Mouse (Mus musculus): ENCODE results near the gene Fgd5. TPM values are rescaled to one million over a fixed set of nuclear protein-coding genes. Genes with fewer than 3 reads are reported as not detected.
A peak's percentile ranks its signal among the peaks of the same experiment; 100 is the strongest.
"Not testable (repeated sequence)": the region's sequence is repeated elsewhere in the genome, so short reads cannot be mapped to it uniquely, and the experiment has no call there.

Gene Fgd5
- polyA plus RNA-seq, 1 experiment, result not detected

GRCm38 (mm10) chr6:92084932-92085331 is 106.3 kb downstream of the Fgd5 start:
- 0 out of 2 replicates have a peak, but pooled peaks cover under 1% of the 10 kb centered on the region for H3K4me1 ChIP-seq (ENCODE audit: control insufficient read depth, insufficient read depth, low read length)
- TF ChIP-seq POLR2A (IDR thresholded peaks at IDR 0.05; ENCODE audit: borderline replicate concordance, low read depth, low read length) (no peak), CTCF (IDR thresholded peaks at IDR 0.05; ENCODE audit: low read depth, low read length) (no peak)
- no peak overlapping the region for H3K27ac ChIP-seq (ENCODE audit: insufficient read depth, low read depth, low read length)
- no peak overlapping the region for H3K4me3 ChIP-seq (ENCODE audit: insufficient read depth, low read length)

DNA sequence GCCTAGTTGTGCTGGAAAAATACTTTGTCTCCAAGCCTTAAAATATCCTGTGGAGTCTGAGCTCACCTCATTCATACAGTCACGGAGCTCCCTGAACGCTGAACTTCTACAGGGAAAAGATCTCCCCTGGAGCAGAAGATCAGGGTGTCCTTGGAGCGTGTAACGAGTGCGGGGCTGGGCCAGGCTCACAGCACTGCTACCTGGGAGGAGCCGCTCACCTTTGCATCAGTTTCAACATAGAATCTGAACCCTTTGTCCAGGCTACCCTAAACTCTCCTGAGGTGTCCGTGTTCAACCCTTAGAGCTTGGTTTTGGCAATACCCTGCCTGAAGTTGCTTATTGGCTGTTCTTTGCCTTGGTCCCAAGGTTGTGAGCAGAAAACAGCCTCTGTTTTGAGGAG is 110.5 kb downstream of the Fgd5 start:
- H3K4me1 ChIP-seq (ENCODE audit: control insufficient read depth, insufficient read depth, low read length), result peaks cover 12% of the 10 kb centered on the region
- not testable (repeated sequence) for H3K27ac ChIP-seq (ENCODE audit: insufficient read depth, low read depth, low read length); H3K4me3 ChIP-seq (ENCODE audit: insufficient read depth, low read length)

DNA sequence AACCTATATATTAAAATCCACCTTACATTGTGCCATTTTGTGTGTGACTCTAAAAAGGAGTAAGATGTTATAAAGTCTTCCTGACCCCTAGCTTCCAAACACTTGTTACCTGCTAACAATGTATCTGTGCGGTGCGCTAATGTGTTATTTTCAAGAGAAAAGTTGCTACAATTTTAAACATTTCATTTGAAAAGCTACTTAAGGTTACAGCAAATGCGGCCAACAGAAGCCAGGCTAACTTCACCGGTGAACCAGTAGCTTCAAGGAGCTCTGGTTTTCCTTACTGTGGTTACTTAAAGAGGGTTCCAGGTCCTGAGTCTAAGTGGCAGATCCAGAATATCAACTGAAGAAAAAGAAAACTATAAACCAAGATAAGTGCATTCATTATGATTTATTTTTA is 111.3 kb downstream of the Fgd5 start:
- no peak overlapping the region for H3K4me3 ChIP-seq (ENCODE audit: insufficient read depth, low read length)
- H3K4me1 ChIP-seq (ENCODE audit: control insufficient read depth, insufficient read depth, low read length), result peaks cover 20% of the 10 kb centered on the region
- no peak overlapping the region for H3K27ac ChIP-seq (ENCODE audit: insufficient read depth, low read depth, low read length)
- TF ChIP-seq POLR2A (IDR thresholded peaks at IDR 0.05; ENCODE audit: borderline replicate concordance, low read depth, low read length), result no peak

DNA sequence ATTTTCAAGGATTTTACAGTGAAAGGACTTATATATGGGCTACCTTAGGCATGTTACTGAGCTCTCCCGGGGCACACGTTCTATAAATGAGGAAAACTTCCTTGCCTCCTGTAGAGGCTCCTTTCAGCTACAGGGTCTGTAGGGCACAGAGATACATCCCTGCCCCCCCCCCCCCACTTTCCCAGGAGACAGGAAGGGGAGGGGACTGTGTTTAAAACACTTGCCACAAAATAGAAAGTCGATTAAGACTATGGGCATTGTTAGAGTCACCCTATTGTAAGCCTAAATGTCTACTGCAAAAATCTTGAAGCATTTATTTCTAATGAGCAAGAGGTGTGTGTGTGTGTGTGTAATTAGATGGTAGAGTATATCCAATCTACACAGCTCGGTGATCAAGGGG is 111.8 kb downstream of the Fgd5 start:
- no peak for TF ChIP-seq POLR2A (IDR thresholded peaks at IDR 0.05; ENCODE audit: borderline replicate concordance, low read depth, low read length)
- no peak for TF ChIP-seq CTCF (IDR thresholded peaks at IDR 0.05; ENCODE audit: low read depth, low read length)
- peaks cover 24% of the 10 kb centered on the region for H3K4me1 ChIP-seq (ENCODE audit: control insufficient read depth, insufficient read depth, low read length)
- peak overlapping the region; percentile 93 for H3K4me3 ChIP-seq (ENCODE audit: insufficient read depth, low read length)
- peak overlapping the region; percentile 71 for H3K27ac ChIP-seq (ENCODE audit: insufficient read depth, low read depth, low read length)

GRCm38 (mm10) chr6:92091130-92091591 is 112.5 kb downstream of the Fgd5 start, which contains the start of gene Nr2c2:
Nr2c2 (plus strand) TSS chr6:92091390.
- Histone ChIP-seq H3K4me3 (ENCODE audit: insufficient read depth, low read length) (peak within 1 kb of the TSS; percentile 93), H3K27ac (ENCODE audit: insufficient read depth, low read depth, low read length) (peak within 1 kb of the TSS; percentile 98), H3K4me1 (ENCODE audit: control insufficient read depth, insufficient read depth, low read length) (peaks cover 24% of the 10 kb centered on the region)
- no peak for TF ChIP-seq POLR2A (IDR thresholded peaks at IDR 0.05; ENCODE audit: borderline replicate concordance, low read depth, low read length)
- no peak for TF ChIP-seq CTCF (IDR thresholded peaks at IDR 0.05; ENCODE audit: low read depth, low read length)

DNA sequence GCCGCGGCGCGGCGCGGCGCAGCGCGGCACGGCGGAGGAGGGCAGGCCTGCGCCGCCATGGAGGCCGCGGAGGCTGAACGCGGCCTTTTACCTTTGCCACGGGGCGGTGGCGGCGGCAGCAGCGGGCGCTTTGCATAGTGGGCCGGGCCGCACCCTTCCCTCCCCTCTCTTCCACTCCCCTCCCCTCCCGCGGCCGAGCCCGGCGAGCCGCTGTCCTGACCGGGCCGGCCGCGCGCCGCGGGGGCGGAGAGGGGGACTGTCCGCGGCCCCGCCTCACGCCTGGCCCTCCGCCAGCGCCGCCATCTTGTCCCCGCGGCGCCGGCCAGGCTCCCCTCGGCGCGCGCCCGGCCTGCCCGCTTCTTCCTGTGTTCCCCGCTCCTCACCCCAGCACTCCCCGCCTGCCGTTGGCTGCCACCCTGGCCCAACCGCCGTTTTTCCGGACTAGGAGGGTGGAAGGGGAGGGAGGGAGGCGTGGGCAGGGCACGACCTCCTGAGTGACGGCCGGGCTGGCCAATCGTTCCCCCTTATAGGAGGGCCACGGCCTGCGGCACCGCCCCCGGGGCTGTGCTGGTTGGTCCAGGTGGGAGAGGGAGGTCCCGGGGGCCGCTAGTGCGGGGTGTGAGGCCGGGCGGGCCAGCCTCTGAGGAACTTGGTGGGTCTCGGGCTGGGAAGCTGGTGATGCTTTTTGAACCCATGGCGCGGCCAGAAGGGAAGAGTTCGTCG is 113.2 kb downstream of the Fgd5 start:
- TF ChIP-seq CTCF (IDR thresholded peaks at IDR 0.05; ENCODE audit: low read depth, low read length) (no peak), POLR2A (IDR thresholded peaks at IDR 0.05; ENCODE audit: borderline replicate concordance, low read depth, low read length) (no peak)
- Histone ChIP-seq H3K4me1 (ENCODE audit: control insufficient read depth, insufficient read depth, low read length) (peaks cover 24% of the 10 kb centered on the region), H3K27ac (ENCODE audit: insufficient read depth, low read depth, low read length) (peak overlapping the region; percentile 98), H3K4me3 (ENCODE audit: insufficient read depth, low read length) (peak overlapping the region; percentile 93)

- Histone ChIP-seq H3K4me3 (ENCODE audit: insufficient read depth, low read length) (peak overlapping the region; percentile 93), H3K4me1 (ENCODE audit: control insufficient read depth, insufficient read depth, low read length) (peaks cover 24% of the 10 kb centered on the region)
These were observed 114.1 kb downstream of the Fgd5 start for GRCm38 (mm10) chr6:92092737-92093136.

DNA sequence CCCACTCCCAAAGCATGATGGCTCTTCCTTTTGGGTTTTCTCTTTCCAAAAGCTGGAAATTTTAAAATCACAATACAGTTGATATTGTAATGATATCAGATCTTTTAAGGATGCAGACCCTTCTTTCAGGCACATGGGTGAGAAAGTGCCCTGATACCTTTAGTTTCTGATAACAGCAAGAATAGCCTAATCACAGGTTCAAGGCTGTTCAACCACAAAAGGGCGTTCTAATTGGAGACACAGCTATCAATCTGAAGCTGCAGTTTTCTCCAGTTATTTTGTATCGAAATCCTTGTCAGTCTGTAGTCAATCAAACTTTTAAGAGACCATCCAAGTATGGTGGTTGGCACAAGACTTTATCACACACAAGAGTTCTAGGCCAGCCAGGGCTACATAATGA is 115.2 kb downstream of the Fgd5 start:
- no peak overlapping the region for H3K27ac ChIP-seq (ENCODE audit: insufficient read depth, low read depth, low read length)
- TF ChIP-seq POLR2A (IDR thresholded peaks at IDR 0.05; ENCODE audit: borderline replicate concordance, low read depth, low read length), result no peak
- TF ChIP-seq CTCF (IDR thresholded peaks at IDR 0.05; ENCODE audit: low read depth, low read length), result no peak
- no peak overlapping the region for H3K4me3 ChIP-seq (ENCODE audit: insufficient read depth, low read length)
- peaks cover 26% of the 10 kb centered on the region for H3K4me1 ChIP-seq (ENCODE audit: control insufficient read depth, insufficient read depth, low read length)

More at GRCm38 (mm10) chr6:92092737-92093136, 114.1 kb downstream of the Fgd5 start:
- no peak for TF ChIP-seq POLR2A (IDR thresholded peaks at IDR 0.05; ENCODE audit: borderline replicate concordance, low read depth, low read length)
- TF ChIP-seq CTCF (IDR thresholded peaks at IDR 0.05; ENCODE audit: low read depth, low read length), result no peak
- peak overlapping the region; percentile 35 for H3K27ac ChIP-seq (ENCODE audit: insufficient read depth, low read depth, low read length)

DNA sequence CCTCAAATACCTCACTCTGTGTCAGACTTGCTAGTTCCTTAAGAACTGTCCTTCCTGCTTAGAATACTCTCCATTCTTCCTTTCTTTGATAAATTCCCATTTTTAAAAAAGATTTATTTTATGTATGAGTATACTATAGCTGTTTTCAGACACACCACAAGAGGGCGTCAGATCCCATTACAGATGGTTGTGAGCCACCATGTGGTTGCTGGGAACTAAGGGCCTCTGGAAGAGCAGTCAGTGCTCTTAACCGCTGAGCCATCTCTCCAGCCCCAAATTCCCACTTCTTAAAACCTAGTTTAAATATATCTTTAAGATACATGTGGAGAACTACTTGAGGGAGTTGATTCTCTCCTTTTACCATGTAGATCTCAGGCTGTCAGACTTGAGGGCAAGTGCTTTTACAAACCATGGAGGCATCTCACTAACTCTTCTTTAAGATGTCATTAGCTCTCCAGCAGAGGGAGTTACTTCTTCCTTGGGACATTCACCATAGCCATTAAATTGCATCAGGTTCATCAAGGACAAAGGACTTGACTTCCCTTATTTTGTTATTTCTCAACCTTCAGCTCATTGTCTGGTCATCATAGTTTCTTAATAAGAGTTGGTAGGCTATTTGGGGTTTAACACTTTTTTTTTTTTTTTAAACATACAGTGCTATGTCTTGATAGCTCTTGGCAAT is 122.1 kb downstream of the Fgd5 start:
- TF ChIP-seq POLR2A (IDR thresholded peaks at IDR 0.05; ENCODE audit: borderline replicate concordance, low read depth, low read length) (no peak), CTCF (IDR thresholded peaks at IDR 0.05; ENCODE audit: low read depth, low read length) (peak; percentile 74)
- Histone ChIP-seq H3K4me3 (ENCODE audit: insufficient read depth, low read length) (no peak overlapping the region), H3K27ac (ENCODE audit: insufficient read depth, low read depth, low read length) (peak overlapping the region; percentile 27), H3K4me1 (ENCODE audit: control insufficient read depth, insufficient read depth, low read length) (peaks cover 26% of the 10 kb centered on the region)

DNA sequence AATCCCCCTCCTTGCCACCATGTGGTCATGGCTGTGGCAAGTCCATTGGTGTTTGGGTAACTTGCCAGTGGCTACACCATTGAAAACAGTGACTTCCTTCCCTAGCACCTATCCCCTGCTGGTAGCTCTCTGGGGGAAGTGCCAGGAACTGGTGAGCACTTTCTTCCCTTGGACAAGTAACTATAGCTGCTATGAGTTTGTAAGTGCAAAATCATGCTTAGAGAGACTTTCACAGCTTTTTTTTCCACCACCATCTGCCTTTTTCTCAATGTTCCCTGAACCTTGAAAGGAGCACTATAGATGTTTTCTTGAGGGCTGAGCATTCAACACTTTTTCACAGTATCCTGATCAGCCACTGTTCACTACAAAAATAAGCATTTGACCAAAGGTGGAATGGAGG is 145.9 kb downstream of the Fgd5 start:
- no peak for TF ChIP-seq POLR2A (IDR thresholded peaks at IDR 0.05; ENCODE audit: borderline replicate concordance, low read depth, low read length)
- TF ChIP-seq CTCF (IDR thresholded peaks at IDR 0.05; ENCODE audit: low read depth, low read length), result no peak
- H3K27ac ChIP-seq (ENCODE audit: insufficient read depth, low read depth, low read length), result no peak overlapping the region
- no peak overlapping the region for H3K4me3 ChIP-seq (ENCODE audit: insufficient read depth, low read length)
- peaks cover 11% of the 10 kb centered on the region for H3K4me1 ChIP-seq (ENCODE audit: control insufficient read depth, insufficient read depth, low read length)

Other genes starting within 250 kb of the Fgd5 start
- gene Grip2, start 151.6 kb upstream of the Fgd5 start, polyA plus RNA-seq (2012; ENCODE audit: insufficient read depth, insufficient read length, missing spikeins), result 0.15 TPM in 1 of 2 replicates, not detected in the other
- gene Ccdc174, start 100.8 kb upstream of the Fgd5 start, polyA plus RNA-seq (2012; ENCODE audit: insufficient read depth, insufficient read length, missing spikeins), result 24.3 and 29.1 TPM in 2 replicates
- gene 4930590J08Rik, start 76.1 kb upstream of the Fgd5 start, polyA plus RNA-seq (2012; ENCODE audit: insufficient read depth, insufficient read length, missing spikeins), result 0.46 TPM in 1 of 2 replicates, not detected in the other
- 26.2 and 28.2 TPM in 2 replicates for gene Nr2c2, start 112.5 kb downstream of the Fgd5 start, polyA plus RNA-seq (2012; ENCODE audit: insufficient read depth, insufficient read length, missing spikeins)
- gene Mrps25, start 205.2 kb downstream of the Fgd5 start, polyA plus RNA-seq (2012; ENCODE audit: insufficient read depth, insufficient read length, missing spikeins), result 48.5 and 58.0 TPM in 2 replicates
- gene Rbsn, start 236.0 kb downstream of the Fgd5 start, polyA plus RNA-seq (2012; ENCODE audit: insufficient read depth, insufficient read length, missing spikeins), result 13.2 and 17.0 TPM in 2 replicates

Measured in bone marrow macrophage, adult 2 months (primary cell).